Mouse (Mus musculus): ENCODE data around the gene Gm10570. TPM values are rescaled to one million over a fixed set of nuclear protein-coding genes. Genes with fewer than 3 reads are reported as not detected.

Gm10570 gene
- polyA plus RNA-seq, 1 experiment from 2014 or later, result not detected

- peaks cover 22% of the 10 kb centered on the region; the same call in 1 of the 2 replicates for H3K4me1 ChIP-seq (replicated peaks)
- WGBS, result 50% methylated on average over 7 of the region's 7 CpGs
- H3K9ac ChIP-seq, result no peak overlapping the region
- H3K4me3 ChIP-seq (replicated peaks), result no peak overlapping the region
- H3K9me3 ChIP-seq, result no peaks in the 10 kb centered on the region
- peak; percentile 32; the same call in 1 of the 2 replicates for ATAC-seq
- H3K27ac ChIP-seq, result no peak overlapping the region
- no peak overlapping the region for H3K4me2 ChIP-seq (replicated peaks)
- peaks cover 27% of the 10 kb centered on the region for H3K27me3 ChIP-seq (replicated peaks)
- no peaks in the 10 kb centered on the region for H3K36me3 ChIP-seq
Measured at GRCm38 (mm10) chr4:130276573-130277176, 31.8 kb downstream of the Gm10570 start.

GRCm38 (mm10) chr4:130275823-130276105, 32.7 kb downstream of the Gm10570 start:
- 49% methylated on average over 5 of the region's 5 CpGs for WGBS
- Histone ChIP-seq H3K4me1 (replicated peaks) (peaks cover 22% of the 10 kb centered on the region; the same call in 1 of the 2 replicates), H3K27me3 (replicated peaks) (peaks cover 24% of the 10 kb centered on the region), H3K4me2 (replicated peaks) (peak overlapping the region; percentile 98), H3K36me3 (no peaks in the 10 kb centered on the region), H3K4me3 (replicated peaks) (peak overlapping the region; percentile 61), H3K9ac (no peak overlapping the region), H3K9me3 (no peaks in the 10 kb centered on the region), H3K27ac (no peak overlapping the region)
- ATAC-seq, result no peak

DNA sequence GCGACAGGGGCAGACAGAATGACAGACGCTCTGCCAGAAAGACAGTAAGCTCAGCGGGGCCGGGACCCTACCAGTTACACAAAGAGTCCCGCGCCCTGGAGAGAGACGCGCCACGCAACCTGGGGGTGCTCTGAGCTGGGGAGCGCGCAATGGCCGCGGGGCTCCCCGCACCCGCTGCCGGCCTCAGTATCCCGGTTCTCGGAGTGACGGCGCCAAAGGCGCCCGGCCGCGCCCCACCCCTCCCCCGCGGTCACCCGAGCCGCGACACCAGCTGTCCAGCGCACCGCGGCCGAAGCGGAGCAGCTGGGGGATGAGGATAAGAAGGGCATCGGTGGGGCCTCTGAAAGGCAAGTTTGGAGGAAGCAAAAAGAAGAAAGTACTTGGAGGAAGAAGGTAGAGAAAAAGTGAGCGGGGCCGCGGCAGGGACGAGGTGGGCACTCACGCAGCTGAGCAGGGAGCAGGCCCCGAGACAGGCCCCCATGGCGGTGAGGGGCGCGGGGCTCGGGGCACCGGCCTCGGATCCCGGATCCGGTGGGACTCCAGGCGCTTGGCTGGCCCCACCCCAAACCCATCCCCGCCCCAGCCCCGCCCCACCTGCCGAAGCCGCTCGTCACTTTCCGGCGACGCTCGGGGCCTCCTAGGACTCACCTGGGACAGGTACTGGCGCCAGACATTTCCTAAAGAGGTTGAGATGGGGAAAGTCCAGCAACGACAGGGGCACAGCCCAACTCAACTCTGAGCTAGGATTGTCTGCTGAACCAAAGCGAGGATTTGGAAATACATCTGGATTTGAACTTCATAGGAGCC, 33.3 kb downstream of the Gm10570 start:
- H3K4me2 ChIP-seq (replicated peaks), result peak overlapping the region; percentile 98
- WGBS, result 1% methylated on average over 62 of the region's 62 CpGs
- peaks cover 24% of the 10 kb centered on the region for H3K27me3 ChIP-seq (replicated peaks)

DNA sequence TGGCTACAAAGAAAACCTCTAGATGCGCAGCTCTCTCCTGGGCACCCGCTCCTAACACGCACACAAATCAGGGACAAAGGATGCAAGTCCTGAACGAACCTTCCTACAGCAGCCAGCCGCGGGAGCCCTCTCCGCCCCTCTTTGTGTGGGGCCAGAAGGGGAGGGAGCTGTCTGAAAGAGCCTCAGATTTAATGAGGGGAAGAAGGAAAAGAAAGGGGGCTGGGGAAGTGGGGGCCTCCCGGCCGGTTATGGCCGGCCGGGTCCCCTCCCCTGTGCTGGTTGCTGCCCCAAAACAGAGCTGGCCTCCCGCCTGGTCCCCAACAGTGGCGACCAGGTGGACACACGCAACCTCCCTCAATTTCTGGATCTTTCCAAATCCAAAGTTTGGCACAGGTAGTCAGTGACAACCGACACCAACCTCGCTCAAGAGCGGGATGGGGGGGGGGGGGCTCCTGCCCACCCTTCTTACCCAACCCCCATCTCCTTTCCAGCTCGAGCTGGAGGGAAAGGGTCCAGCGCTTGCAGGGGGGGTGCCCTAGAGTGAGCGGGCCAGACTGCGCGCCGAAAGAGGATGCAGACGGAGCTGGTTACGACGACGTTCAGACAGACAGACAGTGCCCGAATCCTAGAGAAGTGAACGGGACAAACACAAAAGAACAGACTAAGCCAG, 34.0 kb downstream of the Gm10570 start:
- H3K27ac ChIP-seq, result 0 out of 2 replicates have a peak overlapping the region, but pooled peaks have one; percentile 6
- H3K9me3 ChIP-seq, result no peaks in the 10 kb centered on the region
- peaks cover 24% of the 10 kb centered on the region for H3K27me3 ChIP-seq (replicated peaks)
- H3K4me3 ChIP-seq (replicated peaks), result peak overlapping the region; percentile 61
- peak overlapping the region; percentile 98 for H3K4me2 ChIP-seq (replicated peaks)
- peak overlapping the region; percentile 65 for H3K9ac ChIP-seq
- H3K4me1 ChIP-seq (replicated peaks), result peaks cover 22% of the 10 kb centered on the region; the same call in 1 of the 2 replicates
- H3K36me3 ChIP-seq, result no peaks in the 10 kb centered on the region
- WGBS, result 2% methylated on average over 29 of the region's 29 CpGs
- ATAC-seq, result peak; percentile 55

More for the DNA sequence above, 33.3 kb downstream of the Gm10570 start:
- peak overlapping the region; percentile 61 for H3K4me3 ChIP-seq (replicated peaks)
- H3K27ac ChIP-seq, result 0 out of 2 replicates have a peak overlapping the region, but pooled peaks have one; percentile 6
- H3K36me3 ChIP-seq, result no peaks in the 10 kb centered on the region
- peak; percentile 90 for ATAC-seq
- H3K9ac ChIP-seq, result peak overlapping the region; percentile 65
- no peaks in the 10 kb centered on the region for H3K9me3 ChIP-seq
- peaks cover 22% of the 10 kb centered on the region; the same call in 1 of the 2 replicates for H3K4me1 ChIP-seq (replicated peaks)

DNA sequence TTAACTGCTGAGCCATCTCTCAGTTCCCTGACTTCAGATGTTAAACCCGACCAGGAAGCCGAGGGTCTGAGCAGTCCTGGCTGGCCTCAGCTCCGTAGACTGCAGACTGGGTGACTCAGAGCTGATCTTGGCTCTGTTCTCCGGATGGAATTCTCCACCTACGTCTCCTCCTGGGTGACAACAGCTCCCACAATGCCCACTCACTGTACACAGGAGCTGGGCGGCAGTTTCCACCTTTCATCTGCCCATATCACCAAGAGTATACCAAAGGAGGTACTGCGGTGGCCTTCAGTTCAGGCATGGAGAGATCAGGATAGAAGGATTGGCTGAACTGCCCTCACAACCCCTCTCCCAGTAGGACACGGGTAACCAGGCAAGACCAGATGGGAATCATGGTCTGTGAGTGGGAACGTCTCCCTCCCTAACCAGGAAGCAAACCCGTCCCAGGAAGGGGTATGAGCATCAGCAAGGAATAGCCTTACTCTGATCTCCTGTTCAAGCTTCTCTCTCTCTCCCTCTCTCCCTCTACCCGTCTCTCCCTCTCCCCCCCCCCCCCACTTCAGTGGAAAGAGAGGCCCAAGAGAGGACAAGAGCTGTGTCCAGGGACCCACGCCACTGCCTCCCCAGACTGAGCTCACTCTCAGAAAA, 34.7 kb downstream of the Gm10570 start:
- H3K27ac ChIP-seq, result no peak overlapping the region
- no peak for ATAC-seq
- H3K4me2 ChIP-seq (replicated peaks), result peak overlapping the region; percentile 98
- H3K9ac ChIP-seq, result peak overlapping the region; percentile 65
- WGBS, result 33% methylated on average over 11 of the region's 12 CpGs
- H3K4me1 ChIP-seq (replicated peaks), result peaks cover 22% of the 10 kb centered on the region; the same call in 1 of the 2 replicates
- H3K27me3 ChIP-seq (replicated peaks), result peaks cover 24% of the 10 kb centered on the region
- H3K4me3 ChIP-seq (replicated peaks), result peak overlapping the region; percentile 61
- no peaks in the 10 kb centered on the region for H3K9me3 ChIP-seq
- H3K36me3 ChIP-seq, result no peaks in the 10 kb centered on the region

GRCm38 (mm10) chr4:130270611-130271347, 37.7 kb downstream of the Gm10570 start:
- no peak overlapping the region for H3K4me3 ChIP-seq (replicated peaks)
- no peaks in the 10 kb centered on the region for H3K36me3 ChIP-seq
- peaks cover 18% of the 10 kb centered on the region for H3K27me3 ChIP-seq (replicated peaks)
- peaks cover 31% of the 10 kb centered on the region for H3K4me1 ChIP-seq (replicated peaks)
- no peaks in the 10 kb centered on the region for H3K9me3 ChIP-seq
- H3K4me2 ChIP-seq (replicated peaks), result no peak overlapping the region
- 89% methylated on average over 6 of the region's 6 CpGs for WGBS
- H3K9ac ChIP-seq, result no peak overlapping the region
- no peak for ATAC-seq
- H3K27ac ChIP-seq, result no peak overlapping the region

DNA sequence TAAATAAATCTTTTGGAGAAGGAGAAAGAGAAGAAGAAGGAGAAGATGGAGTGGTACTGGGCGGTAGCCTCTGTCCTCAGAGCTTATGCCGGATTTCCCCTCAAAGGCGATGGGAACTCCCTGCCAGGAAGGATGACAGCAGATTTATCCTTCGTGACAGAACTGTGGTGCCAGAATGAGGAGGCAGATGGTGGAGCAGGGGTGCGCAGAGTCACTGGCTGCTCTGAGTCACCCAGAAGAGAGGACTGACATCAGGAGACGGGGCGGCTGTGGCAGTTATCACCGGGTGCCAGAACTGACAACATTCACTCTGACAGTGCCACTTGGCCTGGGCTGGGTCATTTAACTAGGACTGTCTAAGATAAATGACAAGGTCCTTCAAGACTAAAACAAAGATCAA, 38.4 kb downstream of the Gm10570 start:
- peaks cover 24% of the 10 kb centered on the region for H3K4me1 ChIP-seq (replicated peaks)
- H3K4me2 ChIP-seq (replicated peaks), result no peak overlapping the region
- 82% methylated on average over 8 of the region's 8 CpGs for WGBS
- H3K36me3 ChIP-seq, result no peaks in the 10 kb centered on the region
- H3K27me3 ChIP-seq (replicated peaks), result peaks cover 11% of the 10 kb centered on the region
- no peak for ATAC-seq
- no peaks in the 10 kb centered on the region for H3K9me3 ChIP-seq
- H3K27ac ChIP-seq, result no peak overlapping the region
- H3K9ac ChIP-seq, result no peak overlapping the region
- H3K4me3 ChIP-seq (replicated peaks), result no peak overlapping the region

- no peak overlapping the region for H3K4me2 ChIP-seq (replicated peaks)
- no peak overlapping the region for H3K9ac ChIP-seq
- no peak overlapping the region for H3K4me3 ChIP-seq (replicated peaks)
- peaks cover 6% of the 10 kb centered on the region; the same call in 1 of the 2 replicates for H3K27me3 ChIP-seq (replicated peaks)
- no peaks in the 10 kb centered on the region for H3K9me3 ChIP-seq
- H3K36me3 ChIP-seq, result no peaks in the 10 kb centered on the region
- no peak overlapping the region for H3K27ac ChIP-seq
- peaks cover 11% of the 10 kb centered on the region; the same call in 1 of the 2 replicates for H3K4me1 ChIP-seq (replicated peaks)
- 81% methylated on average over 10 of the region's 10 CpGs for WGBS
- ATAC-seq, result no peak
Measured at GRCm38 (mm10) chr4:130268736-130269135, 39.7 kb downstream of the Gm10570 start.

- H3K27ac ChIP-seq, result no peak overlapping the region
- no peaks in the 10 kb centered on the region for H3K36me3 ChIP-seq
- H3K27me3 ChIP-seq (replicated peaks), result peaks cover 6% of the 10 kb centered on the region; the same call in 1 of the 2 replicates
- H3K9me3 ChIP-seq, result no peaks in the 10 kb centered on the region
- ATAC-seq, result peak; percentile 84
- peaks cover 10% of the 10 kb centered on the region; the same call in 1 of the 2 replicates for H3K4me1 ChIP-seq (replicated peaks)
- H3K4me3 ChIP-seq (replicated peaks), result 0 out of 2 replicates have a peak overlapping the region, but pooled peaks have one; percentile 22
- peak overlapping the region; percentile 49 for H3K4me2 ChIP-seq (replicated peaks)
- no peak overlapping the region for H3K9ac ChIP-seq
- 60% methylated on average over 7 of the region's 7 CpGs for WGBS
Measured at GRCm38 (mm10) chr4:130267069-130267468, 41.4 kb downstream of the Gm10570 start.

- no peak overlapping the region for H3K27ac ChIP-seq
- no peaks in the 10 kb centered on the region for H3K9me3 ChIP-seq
- H3K4me1 ChIP-seq (replicated peaks), result peaks cover 10% of the 10 kb centered on the region; the same call in 1 of the 2 replicates
- ATAC-seq, result no peak; the same call in 1 of the 2 replicates
- H3K27me3 ChIP-seq (replicated peaks), result peaks cover 6% of the 10 kb centered on the region; the same call in 1 of the 2 replicates
- H3K4me2 ChIP-seq (replicated peaks), result peak overlapping the region; percentile 49
- no peaks in the 10 kb centered on the region for H3K36me3 ChIP-seq
- 44% methylated on average over 9 of the region's 9 CpGs for WGBS
- H3K9ac ChIP-seq, result no peak overlapping the region
- H3K4me3 ChIP-seq (replicated peaks), result 0 out of 2 replicates have a peak overlapping the region, but pooled peaks have one; percentile 22
Measured at GRCm38 (mm10) chr4:130266601-130267000, 41.9 kb downstream of the Gm10570 start.

DNA sequence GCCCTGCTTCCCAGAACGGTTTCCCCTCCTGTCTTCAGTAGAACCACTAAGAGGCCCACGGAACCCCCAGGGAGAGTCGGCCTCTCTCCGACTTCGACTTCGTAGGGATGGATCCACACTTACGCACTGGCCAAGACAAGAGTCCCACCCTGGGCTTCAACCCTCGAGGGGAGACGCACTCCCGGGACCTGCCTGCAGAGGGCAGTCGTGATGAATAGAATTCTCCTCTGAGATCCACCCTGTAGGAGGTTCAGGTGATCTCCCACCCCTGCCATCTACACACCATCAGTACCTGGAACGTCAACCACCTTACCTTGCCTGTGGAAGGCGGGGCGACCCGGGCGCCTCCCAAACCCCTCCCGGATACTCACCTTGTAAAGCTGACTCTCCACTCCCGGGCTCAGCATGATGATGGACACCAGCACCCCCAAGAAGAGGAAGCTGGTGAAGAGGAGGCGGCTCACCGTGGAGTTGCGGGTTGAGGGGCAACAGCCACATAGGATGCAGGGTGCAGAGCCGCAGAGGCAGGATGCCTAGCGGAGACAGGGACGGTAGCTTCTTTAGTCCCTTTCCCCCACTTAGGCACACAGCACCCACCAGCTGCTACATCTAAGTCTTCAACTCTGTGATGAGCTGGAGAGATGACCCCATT, 43.6 kb downstream of the Gm10570 start:
- Histone ChIP-seq H3K9me3 (no peaks in the 10 kb centered on the region), H3K4me2 (replicated peaks) (no peak overlapping the region), H3K27me3 (replicated peaks) (peaks cover 6% of the 10 kb centered on the region; the same call in 1 of the 2 replicates), H3K36me3 (no peaks in the 10 kb centered on the region), H3K27ac (no peak overlapping the region), H3K9ac (no peak overlapping the region), H3K4me3 (replicated peaks) (no peak overlapping the region), H3K4me1 (replicated peaks) (peaks cover 10% of the 10 kb centered on the region; the same call in 1 of the 2 replicates)
- 22% methylated on average over 24 of the region's 24 CpGs for WGBS
- ATAC-seq, result peak; percentile 20; the same call in 1 of the 2 replicates
